Mouse (Mus musculus) heart, adult 2 months (tissue): ENCODE measurements around the gene Ppp1r2. TPM values are rescaled to one million over a fixed set of nuclear protein-coding genes. Genes with fewer than 3 reads are reported as not detected.
A peak's percentile ranks its signal among the peaks of the same experiment; 100 is the strongest.

Source experiments
- DNase-seq, 2 experiments: peaks; one replicate each; pipeline ENCODE4 v3.0.0; 2021
- H3K27ac ChIP-seq: fragments of 200-600 bp; 2 replicates; pipeline ENCODE4 v1.8.1; 2022
- H3K27me3 ChIP-seq: fragments of 200-500 bp; 2 replicates; pipeline ENCODE4 v1.6.1; 2012; ENCODE audit warnings: mild to moderate bottlenecking, low read length, inconsistent platforms, mixed read lengths; ENCODE audit not compliant: control insufficient read depth, insufficient read depth
- H3K36me3 ChIP-seq: fragments of 200-500 bp; 2 replicates; pipeline ENCODE4 v1.6.1; 2012; ENCODE audit warnings: low read length, inconsistent platforms; ENCODE audit not compliant: control insufficient read depth, insufficient read depth
- H3K4me1 ChIP-seq: fragments of 200-500 bp; 2 replicates; pipeline ENCODE4 v1.6.1; 2011; ENCODE audit warnings: low read length; ENCODE audit not compliant: control insufficient read depth, insufficient read depth
- H3K4me3 ChIP-seq: fragments of 200-600 bp; 2 replicates; pipeline ENCODE4 v1.8.1; 2022
- H3K79me2 ChIP-seq: fragments of 200-500 bp; replicated peaks from 2 replicates; pipeline ENCODE4 v1.6.1; 2012; ENCODE audit warnings: mild to moderate bottlenecking, inconsistent platforms, low read length, moderate library complexity, mixed read lengths; ENCODE audit not compliant: control insufficient read depth, insufficient read depth
- H3K9ac ChIP-seq: fragments of 200-500 bp; 2 replicates; pipeline ENCODE4 v1.6.1; 2012; ENCODE audit warnings: low read depth, mild to moderate bottlenecking, control low read depth, inconsistent platforms, low read length, mixed read lengths
- CTCF ChIP-seq: fragments of 200-600 bp; IDR thresholded peaks from 2 replicates; pipeline ENCODE4 v1.8.1; 2022; ENCODE audit warnings: antibody characterized with exemption, mild to moderate bottlenecking, moderate library complexity
- EP300 ChIP-seq: fragments of 200-500 bp; IDR thresholded peaks from 2 replicates; pipeline ENCODE4 v1.6.1; 2011; ENCODE audit warnings: low read depth, low read length, control low read depth; ENCODE audit not compliant: insufficient read depth
- POLR2A ChIP-seq: fragments of 200-500 bp; IDR thresholded peaks from 2 replicates; pipeline ENCODE4 v1.6.1; 2011; ENCODE audit warnings: mild to moderate bottlenecking, low read depth, low read length, control low read depth; ENCODE audit not compliant: insufficient read depth
- WGBS: fragments of 180-500 bp; shearing (Covaris S2); methylation state at CpG from one replicate; pipeline ENCODE4 v1.1.7; 2018; 5-methylcytosine and 5-hydroxymethylcytosine counted together
- intact Hi-C: fragments of 180-260 bp; cut with DNase I; formaldehyde crosslinking; loops from one replicate; pipeline ENCODE4 v1.15.1; 2025
- microRNA-seq, 2 experiments: library from miRNA; unstranded; fragments of <30 nt; microRNA quantifications; one replicate each; pipeline ENCODE4 v1.2.0; 2021
- polyA plus RNA-seq: library from polyadenylated mRNA; depleted of rRNA; stranded (reverse); fragments of >200 nt; gene quantifications from 2 replicates; pipeline ENCODE4 v1.2.3, GENCODE M21; 2012; rRNA removed
- total RNA-seq, 2 experiments: library from RNA; stranded (reverse); gene quantifications; 2 replicates each; pipeline ENCODE4 v1.2.3; 2021

Ppp1r2 gene
- total and polyA plus RNA-seq, 3 experiments: 33.1 to 88.3 (median 77.3) TPM

DNA sequence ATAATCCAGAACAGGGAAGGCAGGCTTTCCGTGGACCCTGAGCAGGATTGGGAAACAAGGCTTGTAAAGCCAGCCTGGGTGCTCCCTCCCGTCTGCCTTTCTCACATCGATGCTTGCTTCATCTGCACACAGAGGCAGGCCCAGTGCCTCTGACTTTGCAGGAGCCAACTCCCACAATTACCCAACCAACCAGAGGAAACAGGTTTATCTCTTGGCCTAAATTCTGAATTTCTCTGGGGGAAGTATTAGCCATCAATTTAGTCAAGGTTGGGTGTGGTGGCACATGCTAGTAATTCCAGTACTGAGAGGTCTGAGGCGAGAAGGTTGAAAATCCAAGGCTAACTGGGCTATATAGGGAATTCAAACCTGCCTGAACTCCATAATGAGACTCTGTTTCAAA, 64.6 kb downstream of the Ppp1r2 start:
- peak overlapping the region; percentile 36 for H3K27ac ChIP-seq
- H3K36me3 ChIP-seq: no peaks in the 10 kb centered on the region
- intact Hi-C loops: no loop called here
- DNase-seq: peak in 1 of 2 experiments; percentile 62
- H3K4me3 ChIP-seq: no peak overlapping the region
- no peak overlapping the region for H3K9ac ChIP-seq
- WGBS: 46% methylated on average over 4 of the region's 4 CpGs
- peaks cover 13% of the 10 kb centered on the region for H3K4me1 ChIP-seq
- no peaks in the 10 kb centered on the region for H3K27me3 ChIP-seq
- TF ChIP-seq EP300: no peak
- TF ChIP-seq CTCF: no peak
- peak; percentile 46; the same call in 1 of the 2 replicates for TF ChIP-seq POLR2A
- no peaks in the 10 kb centered on the region for H3K79me2 ChIP-seq

- Histone ChIP-seq H3K4me3 (no peak overlapping the region), H3K4me1 (peaks cover 13% of the 10 kb centered on the region), H3K79me2 (no peaks in the 10 kb centered on the region), H3K27me3 (no peaks in the 10 kb centered on the region), H3K36me3 (no peaks in the 10 kb centered on the region), H3K9ac (no peak overlapping the region), H3K27ac (no peak overlapping the region; the same call in 1 of the 2 replicates)
- intact Hi-C loops: no loop called here
- WGBS: 45% methylated on average over 5 of the region's 5 CpGs
- no peak for TF ChIP-seq EP300
- no peak for DNase-seq
Measured at GRCm38 (mm10) chr16:31209911-31210310, 65.2 kb downstream of the Ppp1r2 start.

GRCm38 (mm10) chr16:31205726-31206125, 69.4 kb downstream of the Ppp1r2 start:
- TF ChIP-seq EP300: no peak
- TF ChIP-seq POLR2A: no peak
- no peak for TF ChIP-seq CTCF
- Histone ChIP-seq H3K27me3 (no peaks in the 10 kb centered on the region), H3K27ac (no peak overlapping the region), H3K4me3 (no peak overlapping the region), H3K9ac (no peak overlapping the region), H3K79me2 (no peaks in the 10 kb centered on the region), H3K4me1 (peaks cover 8% of the 10 kb centered on the region), H3K36me3 (peaks cover 2% of the 10 kb centered on the region; the same call in 1 of the 2 replicates)
- WGBS: 86% methylated on average over 7 of the region's 7 CpGs
- no peak for DNase-seq
- intact Hi-C loops: no loop called here

DNA sequence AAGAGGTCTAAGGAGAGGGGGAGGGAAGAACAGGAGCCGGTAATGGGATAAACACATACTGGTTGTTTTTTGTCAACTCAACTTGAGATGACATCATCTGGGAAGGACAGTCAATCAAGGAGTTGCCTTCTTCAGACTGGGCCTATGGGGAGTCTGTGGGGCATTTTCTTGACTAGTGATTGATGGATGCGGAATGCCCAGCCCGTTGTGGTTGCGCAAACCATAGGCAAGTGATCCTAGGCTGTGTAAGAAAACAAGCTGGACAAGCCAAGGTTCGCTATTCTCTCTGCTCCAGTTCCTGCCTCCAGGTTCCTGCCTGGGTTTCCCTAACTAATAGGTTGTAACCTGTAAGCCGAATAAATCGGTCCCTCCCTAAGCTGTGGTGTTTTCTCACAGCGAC, 69.9 kb downstream of the Ppp1r2 start:
- no peaks in the 10 kb centered on the region for H3K27me3 ChIP-seq
- no peak for DNase-seq
- H3K4me3 ChIP-seq: no peak overlapping the region
- TF ChIP-seq CTCF: no peak
- no peak for TF ChIP-seq EP300
- no peak for TF ChIP-seq POLR2A
- H3K4me1 ChIP-seq: peaks cover 7% of the 10 kb centered on the region
- H3K27ac ChIP-seq: no peak overlapping the region
- WGBS: 86% methylated on average over 8 of the region's 8 CpGs
- no peak overlapping the region for H3K9ac ChIP-seq
- intact Hi-C loops: no loop called here
- no peaks in the 10 kb centered on the region for H3K79me2 ChIP-seq
- peaks cover 2% of the 10 kb centered on the region; the same call in 1 of the 2 replicates for H3K36me3 ChIP-seq

DNA sequence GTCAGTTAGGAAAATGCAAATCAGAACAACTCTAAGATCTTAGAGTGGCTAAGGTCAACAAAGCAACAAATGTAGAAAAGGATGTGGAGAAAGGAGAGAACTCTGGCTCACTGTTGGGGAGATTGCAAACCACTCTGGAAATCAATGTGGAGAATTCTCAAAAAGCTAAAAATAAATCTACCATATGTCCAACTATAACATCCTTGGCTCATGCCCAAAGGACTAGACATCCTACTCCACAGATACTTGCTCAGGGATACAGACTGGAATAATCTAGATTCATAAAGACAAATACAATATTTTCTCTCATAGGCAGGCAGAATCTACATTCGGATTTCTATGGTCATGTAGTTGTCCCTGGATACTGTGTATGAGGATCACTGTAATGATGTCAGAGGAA, 70.9 kb downstream of the Ppp1r2 start:
- no peaks in the 10 kb centered on the region for H3K27me3 ChIP-seq
- H3K27ac ChIP-seq: no peak overlapping the region
- DNase-seq: no peak
- no peak overlapping the region for H3K4me3 ChIP-seq
- no peaks in the 10 kb centered on the region for H3K4me1 ChIP-seq
- TF ChIP-seq POLR2A: no peak
- no peak for TF ChIP-seq CTCF
- TF ChIP-seq EP300: no peak
- intact Hi-C loops: loop anchor here (5.0 kb wide), 1 partner anchor 143 kb away; no protein-coding TSS in a partner anchor
- no peak overlapping the region for H3K9ac ChIP-seq
- H3K36me3 ChIP-seq: peaks cover 4% of the 10 kb centered on the region; the same call in 1 of the 2 replicates
- H3K79me2 ChIP-seq: no peaks in the 10 kb centered on the region
- WGBS: 38% methylated on average over 1 of the region's 1 CpGs

GRCm38 (mm10) chr16:31201704-31202103, 73.4 kb downstream of the Ppp1r2 start:
- intact Hi-C loops: loop anchor here (2.0 to 5.0 kb wide), 2 partner anchors 73 to 146 kb away; partner anchors contain the start of gene Ppp1r2
- TF ChIP-seq CTCF (no peak), EP300 (no peak), POLR2A (no peak)
- Histone ChIP-seq H3K27ac (peak overlapping the region; percentile 86), H3K36me3 (peaks cover 4% of the 10 kb centered on the region; the same call in 1 of the 2 replicates), H3K27me3 (no peaks in the 10 kb centered on the region), H3K4me1 (peaks cover 5% of the 10 kb centered on the region), H3K79me2 (peaks cover 4% of the 10 kb centered on the region), H3K4me3 (peak overlapping the region; percentile 41; the same call in 1 of the 2 replicates), H3K9ac (no peak overlapping the region)
- DNase-seq: no peak
- 63% methylated on average over 2 of the region's 2 CpGs for WGBS

Small RNA genes lying within 50 kb of the gene (microRNA-seq; reads per million reads assigned to microRNA genes)
- gene Gm27415: 0 reads per million in 2 experiments

Other genes with a start within 250 kb of the Ppp1r2 start
- 10 to 100 TPM; 10.5 to 11.5 TPM for gene Xxylt1, start 193.8 kb downstream of the Ppp1r2 start, total RNA-seq
- 13.5 and 21.5 TPM in 2 replicates for gene Xxylt1, start 193.8 kb downstream of the Ppp1r2 start, polyA plus RNA-seq
- gene Acap2, start 74.0 kb downstream of the Ppp1r2 start, total RNA-seq: 10 to 100 TPM; 17.6 to 17.8 TPM
- 8.2 and 10.0 TPM in 2 replicates for gene Acap2, start 74.0 kb downstream of the Ppp1r2 start, polyA plus RNA-seq
- gene Apod, start 39.5 kb upstream of the Ppp1r2 start, total RNA-seq: 1 to 10 TPM; 5.3 to 7.5 TPM
- gene Apod, start 39.5 kb upstream of the Ppp1r2 start, polyA plus RNA-seq: 4.4 and 4.7 TPM in 2 replicates
- 100 to 1,000 TPM; 134 to 159 TPM for gene Bdh1, start 147.0 kb upstream of the Ppp1r2 start, total RNA-seq
- 23.3 and 61.3 TPM in 2 replicates for gene Bdh1, start 147.0 kb upstream of the Ppp1r2 start, polyA plus RNA-seq